Mouse (Mus musculus) MEL (cell line): ENCODE measurements at regions not wholly inside any gene's neighbourhood (a gene's known extent, or its start where the extent isn't known, plus 50 kb on each side); places are given as distances from the start of the nearest gene placed in this dataset.

Source experiments
- CTCF ChIP-seq, 3 experiments: IDR thresholded peaks in 2 of 3; conservative IDR thresholded peaks in 1 of 3; 2 replicates each; pipeline ENCODE4 v1.5.1; 2011 to 2012; ENCODE audit warnings: low read length in 3 of 3, low read depth in 2 of 3, mild to moderate bottlenecking in 2 of 3, improper control_type of control experiment in 1 of 3, inconsistent platforms in 1 of 3, mixed read lengths in 1 of 3, moderate library complexity in 1 of 3; ENCODE audit not compliant: control insufficient read depth in 1 of 3, insufficient read depth in 1 of 3, poor library complexity in 1 of 3, severe bottlenecking in 1 of 3
- EP300 ChIP-seq, 2 experiments: IDR thresholded peaks; 2 replicates each; pipeline ENCODE4 v1.6.1; 2011; ENCODE audit warnings: improper control_type of control experiment in 2 of 2, low read length in 2 of 2, low read depth in 1 of 2, mild to moderate bottlenecking in 1 of 2
- GATA1 ChIP-seq: IDR thresholded peaks from 2 replicates; pipeline ENCODE4 v1.6.1; 2011; ENCODE audit warnings: low read depth, low read length, improper control_type of control experiment
- HCFC1 ChIP-seq: IDR thresholded peaks from 2 replicates; pipeline ENCODE4 v1.6.1; 2012; ENCODE audit warnings: low read depth, mild to moderate bottlenecking, inconsistent platforms, low read length, improper control_type of control experiment, moderate library complexity
- KAT2A ChIP-seq: conservative IDR thresholded peaks from 2 replicates; pipeline ENCODE4 v1.6.1; 2012; ENCODE audit warnings: low read depth, low read length, improper control_type of control experiment, inconsistent platforms
- MAZ ChIP-seq: IDR thresholded peaks from 2 replicates; pipeline ENCODE4 v1.6.1; 2012; ENCODE audit warnings: low read depth, mild to moderate bottlenecking, inconsistent platforms, low read length, improper control_type of control experiment
- NELFE ChIP-seq: IDR thresholded peaks from 2 replicates; pipeline ENCODE4 v1.6.1; 2011; ENCODE audit warnings: low read depth, low read length, improper control_type of control experiment
- POLR2A ChIP-seq, 2 experiments: IDR thresholded peaks; 2 replicates each; pipeline ENCODE4 v1.6.1; 2011 to 2012; ENCODE audit warnings: low read length in 2 of 2, mild to moderate bottlenecking in 2 of 2, control low read depth in 1 of 2, improper control_type of control experiment in 1 of 2, low read depth in 1 of 2, moderate library complexity in 1 of 2; ENCODE audit not compliant: control insufficient read depth in 1 of 2, insufficient read depth in 1 of 2, poor library complexity in 1 of 2
- POLR2AphosphoS2 ChIP-seq: IDR thresholded peaks from 2 replicates; pipeline ENCODE4 v1.6.1; 2011; ENCODE audit warnings: low read length, improper control_type of control experiment
- RAD21 ChIP-seq: IDR thresholded peaks from 2 replicates; pipeline ENCODE4 v1.6.1; 2011; ENCODE audit warnings: mild to moderate bottlenecking, low read depth, low read length, improper control_type of control experiment
- TCF12 ChIP-seq: IDR thresholded peaks from 2 replicates; pipeline ENCODE4 v1.6.1; 2014; ENCODE audit warnings: low read depth, mild to moderate bottlenecking, inconsistent platforms, low read length, improper control_type of control experiment, moderate library complexity
- UBTF ChIP-seq: IDR thresholded peaks from 2 replicates; pipeline ENCODE4 v1.6.1; 2012; ENCODE audit warnings: low read depth, mild to moderate bottlenecking, inconsistent platforms, low read length, improper control_type of control experiment, moderate library complexity, borderline replicate concordance; ENCODE audit not compliant: insufficient read depth
- ZMIZ1 ChIP-seq: IDR thresholded peaks from 2 replicates; pipeline ENCODE4 v1.6.1; 2012; ENCODE audit warnings: low read depth, mild to moderate bottlenecking, inconsistent platforms, low read length, improper control_type of control experiment, moderate library complexity
- ZNF384 ChIP-seq: IDR thresholded peaks from 2 replicates; pipeline ENCODE4 v1.6.1; 2012; ENCODE audit warnings: low read depth, mild to moderate bottlenecking, inconsistent platforms, low read length, improper control_type of control experiment

DNA sequence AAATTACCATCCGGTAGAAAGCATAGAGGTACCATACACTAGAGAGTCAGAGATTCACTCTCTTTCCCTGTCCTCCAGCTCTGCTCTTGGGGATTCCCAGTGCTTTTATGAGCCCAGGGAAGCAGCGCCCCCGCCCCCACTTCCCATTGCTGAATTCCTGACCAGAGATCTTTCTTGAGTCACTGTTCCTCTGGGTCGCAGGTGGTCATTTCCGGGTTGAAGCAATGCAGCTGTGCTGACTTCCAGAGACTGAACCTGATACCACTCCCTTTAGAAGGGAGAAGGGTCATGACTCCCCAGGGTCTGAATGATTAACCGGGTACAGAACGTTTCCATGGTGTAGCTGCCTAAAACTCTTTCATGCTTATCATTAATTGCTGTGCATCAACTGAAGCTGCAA is 128.9 kb downstream of the Cd83 start:
- TF ChIP-seq UBTF (no peak), POLR2A (IDR thresholded peaks at IDR 0.05; ENCODE audit: control insufficient read depth in 1 of 2, insufficient read depth in 1 of 2, low read depth in 1 of 2, low read length in 2 of 2, poor library complexity in 1 of 2) (no peak), EP300 (IDR thresholded peaks at IDR 0.05; ENCODE audit: low read depth in 1 of 2, low read length in 2 of 2) (no peak), GATA1 (no peak), POLR2AphosphoS2 (no peak), KAT2A (no peak), TCF12 (no peak), ZNF384 (no peak), CTCF (IDR thresholded peaks at IDR 0.05 in 2 of 3, conservative IDR thresholded peaks at IDR 0.05 in 1 of 3; ENCODE audit: control insufficient read depth in 1 of 3, insufficient read depth in 1 of 3, low read depth in 2 of 3, low read length in 3 of 3, poor library complexity in 1 of 3, severe bottlenecking in 1 of 3) (no peak), MAZ (no peak), HCFC1 (no peak), NELFE (no peak), ZMIZ1 (no peak), RAD21 (no peak)
